Mouse (Mus musculus): ENCODE measurements around the gene Mcm2. TPM values are rescaled to one million over a fixed set of nuclear protein-coding genes. Genes with fewer than 3 reads are reported as not detected.

Mcm2 gene
- total RNA-seq, 2 experiments from 2014 or later = 5.4 to 7.8 TPM

GRCm38 (mm10) chr6:88854509-88854908 is 44.1 kb downstream of the Mcm2 start:
- DNase-seq (ENCODE audit: low spot score in 2 of 2) = no peak

GRCm38 (mm10) chr6:88850034-88850433 is 48.5 kb downstream of the Mcm2 start:
- no peak for DNase-seq (ENCODE audit: low spot score in 2 of 2)

DNA sequence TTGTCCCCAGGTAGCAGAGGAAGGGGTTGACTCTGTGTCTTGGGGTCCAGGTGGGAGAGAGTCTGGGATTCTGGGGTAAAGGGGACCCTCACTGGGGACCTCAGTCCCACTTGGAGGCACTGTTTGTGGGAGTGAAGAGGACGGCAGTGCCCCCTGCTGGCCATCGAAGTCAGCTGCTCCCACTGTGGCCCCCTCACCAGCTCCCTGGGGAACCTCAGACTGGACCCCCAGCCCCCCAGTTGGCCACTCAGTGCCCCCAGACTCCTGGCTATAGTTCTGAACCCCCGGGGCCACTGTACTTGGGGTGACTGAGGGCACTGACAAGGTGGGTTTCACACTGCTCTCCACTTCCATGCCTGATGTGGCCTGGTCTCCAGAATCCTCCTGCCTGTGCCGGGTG is 49.3 kb downstream of the Mcm2 start:
- DNase-seq (ENCODE audit: low spot score in 2 of 2) = no peak

GRCm38 (mm10) chr6:88847571-88847970 is 51.0 kb downstream of the Mcm2 start:
- DNase-seq (ENCODE audit: low spot score in 2 of 2) = no peak

- no peak for DNase-seq (ENCODE audit: low spot score in 2 of 2)
Measured at GRCm38 (mm10) chr6:88844901-88845565, 53.5 kb downstream of the Mcm2 start.

DNA sequence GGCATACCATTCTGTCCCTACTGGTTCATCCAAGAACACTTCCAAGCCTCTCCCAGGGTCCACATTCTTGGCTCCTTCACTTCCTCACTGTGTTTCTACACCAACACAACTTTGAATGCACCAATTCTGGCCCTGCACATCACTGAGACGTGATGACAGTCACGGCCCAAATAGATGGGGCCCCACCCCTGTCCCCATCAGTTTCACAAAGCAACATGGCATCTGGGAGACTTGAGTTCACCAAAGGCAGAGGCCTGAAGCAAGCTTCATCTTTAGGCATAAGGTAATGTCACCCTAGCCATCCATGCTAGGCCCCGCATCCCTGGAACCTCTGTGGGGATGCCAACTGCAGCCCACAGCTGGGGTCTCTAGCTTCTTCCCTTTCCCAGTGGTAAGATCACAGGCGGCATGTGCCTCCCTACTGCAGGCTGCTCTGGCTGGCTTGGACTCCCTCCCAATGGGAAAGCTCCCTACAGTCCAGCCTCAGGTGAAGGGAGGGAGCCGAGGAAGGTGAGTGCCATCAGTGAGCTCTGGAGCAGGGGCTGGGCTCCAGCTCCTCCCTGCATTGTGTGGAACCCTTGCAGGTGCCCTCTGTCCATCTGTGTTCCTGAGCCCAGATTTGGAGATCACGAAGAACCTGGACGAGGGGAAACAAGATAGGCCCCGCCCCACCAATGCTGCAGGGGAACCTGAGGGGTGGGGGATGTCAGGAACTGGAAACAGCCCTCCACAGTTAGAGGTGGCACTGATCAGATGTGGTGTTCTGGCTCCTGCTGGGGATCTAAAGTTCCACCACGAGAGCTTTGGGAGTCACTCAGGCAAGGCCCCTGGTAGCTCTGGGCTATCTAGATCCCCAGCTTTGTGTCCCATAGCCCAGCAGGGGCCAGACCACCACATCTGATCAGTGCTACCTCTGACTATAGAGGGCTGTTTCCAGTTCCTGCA is 54.5 kb downstream of the Mcm2 start:
- no peak for DNase-seq (ENCODE audit: low spot score in 2 of 2)

DNA sequence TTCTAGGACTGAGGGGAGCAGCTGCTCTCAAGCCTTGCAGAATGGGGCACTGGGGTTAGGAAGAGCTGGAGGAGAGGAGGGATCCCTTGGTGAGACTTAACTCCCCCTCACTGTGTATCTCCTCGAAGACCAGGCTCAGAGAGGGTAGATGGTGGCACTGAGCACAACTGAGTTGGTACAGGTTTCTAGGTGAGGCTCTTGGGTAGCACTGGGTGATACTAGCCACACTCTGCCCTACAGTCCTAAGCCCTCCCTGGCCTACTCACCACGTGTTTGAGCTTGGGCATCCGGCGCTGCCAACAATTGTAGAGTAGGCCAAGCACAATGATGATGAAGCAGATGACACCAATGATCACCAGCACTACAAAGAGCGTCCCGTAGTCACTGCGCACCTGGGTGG is 55.3 kb downstream of the Mcm2 start:
- DNase-seq (ENCODE audit: low spot score in 2 of 2) = no peak

GRCm38 (mm10) chr6:88842731-88843151 is 55.8 kb downstream of the Mcm2 start:
- peak; percentile 54 to 65 for DNase-seq (ENCODE audit: low spot score in 2 of 2)

DNA sequence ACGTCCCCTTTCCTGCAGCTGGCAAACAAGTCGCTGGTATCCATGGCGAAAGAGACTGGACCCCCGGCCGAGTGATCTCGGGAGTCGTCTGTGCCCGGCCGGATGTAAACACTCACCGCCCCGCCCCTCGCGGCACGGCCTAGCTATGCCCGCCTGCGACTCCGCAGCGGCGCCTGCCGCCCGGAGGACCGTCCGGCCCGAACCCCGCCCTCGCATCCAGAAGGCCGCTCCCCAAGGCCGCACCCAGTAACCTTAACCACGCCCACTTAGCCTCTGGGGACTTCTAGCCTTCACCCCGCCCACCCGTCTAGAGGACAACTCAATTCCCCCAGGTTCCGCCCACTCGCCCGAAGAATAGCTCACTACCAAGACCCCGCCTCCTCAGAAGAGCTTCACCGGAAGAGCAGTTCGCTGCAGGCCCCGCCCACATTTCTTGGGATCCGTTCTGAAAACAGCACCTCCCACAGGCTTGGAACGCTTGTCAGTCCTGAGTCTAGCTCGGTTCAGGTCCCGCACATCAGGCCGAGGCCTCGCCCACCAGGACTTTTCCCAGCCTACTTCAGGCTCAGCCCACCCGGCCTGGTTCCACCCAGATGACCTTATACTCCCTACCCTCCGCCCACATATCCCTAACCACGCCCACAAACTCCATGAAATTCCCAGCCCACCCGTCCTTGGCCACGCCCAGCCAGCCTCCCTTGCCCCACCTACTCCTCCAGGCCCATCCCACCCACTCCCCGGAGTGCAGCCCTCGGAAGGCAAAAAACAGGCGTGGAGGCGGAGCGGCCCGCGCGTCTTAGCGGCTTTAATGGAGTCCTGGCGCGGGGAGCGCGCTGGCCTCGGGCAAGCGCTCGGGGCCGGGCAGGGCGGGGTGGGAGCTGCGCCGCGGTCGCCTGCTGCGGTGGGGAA is 56.5 kb downstream of the Mcm2 start, which contains the start of gene Abtb1:
Gene Abtb1, minus strand, starts transcription at position 204 of the 909 bp plus-strand sequence.
- peak; percentile 97 to 99 for DNase-seq (ENCODE audit: low spot score in 2 of 2)

- no peak for DNase-seq (ENCODE audit: low spot score in 2 of 2)
Measured at GRCm38 (mm10) chr6:88841514-88841780, 57.1 kb downstream of the Mcm2 start.

DNA sequence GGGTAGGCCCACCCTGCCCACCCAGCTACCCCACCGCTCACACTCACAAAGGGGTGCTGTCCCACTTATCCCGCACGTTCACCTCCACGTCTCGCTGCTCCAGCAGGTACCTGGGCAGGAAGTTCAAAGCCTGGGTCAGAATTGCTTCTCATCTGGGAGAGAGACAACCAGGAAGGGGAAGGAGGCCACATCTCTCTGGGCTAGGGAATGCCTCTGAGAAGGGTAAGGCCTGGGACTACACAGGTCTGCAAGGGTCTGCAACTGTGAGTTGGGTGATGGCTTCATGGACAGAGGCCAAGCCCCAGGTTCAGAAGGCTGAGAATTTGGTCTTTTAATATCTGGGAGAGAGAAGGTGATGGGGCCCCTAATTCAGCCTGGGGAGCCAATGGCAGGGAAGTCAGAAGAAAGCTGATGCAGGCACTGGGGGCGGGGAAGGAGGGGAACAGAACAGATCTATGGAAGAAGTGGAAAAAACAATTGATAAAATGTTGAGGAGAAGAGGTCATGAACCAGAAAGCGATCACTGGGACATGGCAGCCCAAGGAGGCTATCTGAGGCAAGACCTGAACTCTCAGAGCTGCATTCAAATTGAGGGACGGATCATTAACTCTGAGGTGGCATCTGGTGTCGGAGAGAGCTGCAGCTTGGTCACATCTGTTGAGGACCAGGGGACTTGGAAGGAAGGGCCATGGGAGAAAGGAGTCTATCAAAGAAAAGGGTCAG is 57.6 kb downstream of the Mcm2 start:
- no peak for DNase-seq (ENCODE audit: low spot score in 2 of 2)

DNA sequence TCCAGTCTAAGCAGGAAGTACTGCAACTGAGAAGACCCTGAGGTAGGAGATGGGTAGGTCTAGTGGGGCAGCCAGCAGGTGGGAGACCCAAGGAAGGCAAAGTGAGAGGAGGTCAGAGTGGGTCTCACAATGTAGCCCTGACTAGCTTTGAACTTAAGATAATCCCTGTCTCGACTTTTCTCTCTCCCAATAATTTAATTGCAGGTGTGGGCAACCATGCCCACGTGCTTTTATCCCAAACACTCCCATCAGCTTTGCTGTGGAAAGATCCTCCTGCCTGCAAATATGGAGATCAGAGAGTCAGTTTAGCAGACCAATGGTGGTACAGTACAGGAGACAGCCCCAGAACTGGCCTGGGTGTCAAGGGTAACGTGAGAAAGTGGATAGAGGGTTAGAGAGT is 58.4 kb downstream of the Mcm2 start:
- no peak for DNase-seq (ENCODE audit: low spot score in 2 of 2)

GRCm38 (mm10) chr6:88839135-88839970 is 59.2 kb downstream of the Mcm2 start:
- DNase-seq (ENCODE audit: low spot score in 2 of 2) = no peak

- no peak for DNase-seq (ENCODE audit: low spot score in 2 of 2)
Measured at GRCm38 (mm10) chr6:88838613-88839012, 60.0 kb downstream of the Mcm2 start.

DNA sequence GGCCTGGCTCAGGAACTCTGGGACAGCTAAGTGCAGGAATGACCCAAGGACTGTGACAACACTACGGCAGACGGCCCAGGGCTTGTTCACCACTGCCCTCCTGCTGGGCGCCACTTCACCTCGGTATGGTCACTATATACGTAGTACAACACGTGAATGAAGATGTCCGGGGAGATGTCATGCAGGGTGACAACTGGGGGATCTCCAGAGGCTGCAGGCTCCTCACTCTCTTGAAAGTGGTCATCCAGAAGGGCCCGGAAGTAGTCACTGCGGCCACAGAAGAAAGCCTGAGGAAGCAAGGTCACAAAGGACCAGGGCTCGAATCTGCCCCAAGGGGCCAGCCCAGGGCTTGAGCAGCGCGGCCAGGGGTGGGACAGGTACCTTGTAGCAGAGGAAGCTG is 60.6 kb downstream of the Mcm2 start:
- DNase-seq (ENCODE audit: low spot score in 2 of 2) = no peak

DNA sequence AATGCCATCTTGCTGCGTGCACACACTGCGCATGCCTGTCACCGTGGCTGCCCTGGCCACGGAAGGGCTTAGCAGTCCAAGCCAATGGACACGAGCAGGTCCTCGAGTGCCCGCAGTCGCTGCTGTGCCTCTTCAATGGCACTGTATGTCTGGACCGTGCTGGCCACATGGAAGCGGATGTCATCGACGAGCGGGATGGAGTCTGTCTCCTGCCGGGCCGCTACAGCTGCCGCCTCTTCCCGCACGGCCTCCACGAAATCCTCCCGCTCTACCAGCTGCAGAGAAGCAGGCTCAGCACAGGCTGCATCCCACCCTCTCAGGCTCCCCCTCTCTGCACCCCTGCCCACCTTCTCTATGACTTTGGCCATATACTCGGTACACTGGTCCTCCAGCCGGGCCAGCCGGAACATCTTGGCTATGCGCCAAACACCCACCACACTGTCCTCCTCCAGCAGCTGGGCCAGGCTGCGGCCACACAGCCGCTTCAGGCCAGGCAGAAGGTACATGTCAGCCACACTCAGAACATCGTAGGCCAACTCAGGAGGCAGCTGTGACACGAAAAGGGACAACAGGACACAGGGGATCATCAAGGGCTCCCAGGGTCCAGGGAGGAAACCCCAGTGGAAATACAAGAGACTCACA is 62.3 kb downstream of the Mcm2 start:
- no peak for DNase-seq (ENCODE audit: low spot score in 2 of 2)

DNA sequence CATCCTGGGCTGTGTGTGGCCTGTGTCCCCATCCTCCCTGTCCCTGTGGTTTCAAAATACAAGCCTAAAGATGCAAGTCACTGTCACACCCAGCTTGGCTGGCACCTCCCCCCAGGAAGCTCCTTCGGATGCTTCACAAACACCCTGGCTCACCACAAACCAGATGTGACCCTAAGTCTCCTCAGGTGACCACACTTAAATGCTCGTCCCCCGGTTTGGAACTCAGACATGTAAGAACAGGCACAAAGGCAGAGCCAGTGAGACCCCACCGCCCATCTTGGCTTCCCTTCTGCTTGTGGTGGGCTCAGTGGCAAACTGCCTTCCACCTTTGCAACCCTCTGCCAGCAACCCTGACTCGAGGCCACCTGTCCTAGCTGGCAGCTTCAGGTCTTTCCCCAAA is 63.5 kb downstream of the Mcm2 start:
- no peak for DNase-seq (ENCODE audit: low spot score in 2 of 2)

Data from layer of hippocampus, postnatal 14 days (tissue).